ENCODE assay signal across 8 mouse cellular contexts in the genomic region with DNA sequence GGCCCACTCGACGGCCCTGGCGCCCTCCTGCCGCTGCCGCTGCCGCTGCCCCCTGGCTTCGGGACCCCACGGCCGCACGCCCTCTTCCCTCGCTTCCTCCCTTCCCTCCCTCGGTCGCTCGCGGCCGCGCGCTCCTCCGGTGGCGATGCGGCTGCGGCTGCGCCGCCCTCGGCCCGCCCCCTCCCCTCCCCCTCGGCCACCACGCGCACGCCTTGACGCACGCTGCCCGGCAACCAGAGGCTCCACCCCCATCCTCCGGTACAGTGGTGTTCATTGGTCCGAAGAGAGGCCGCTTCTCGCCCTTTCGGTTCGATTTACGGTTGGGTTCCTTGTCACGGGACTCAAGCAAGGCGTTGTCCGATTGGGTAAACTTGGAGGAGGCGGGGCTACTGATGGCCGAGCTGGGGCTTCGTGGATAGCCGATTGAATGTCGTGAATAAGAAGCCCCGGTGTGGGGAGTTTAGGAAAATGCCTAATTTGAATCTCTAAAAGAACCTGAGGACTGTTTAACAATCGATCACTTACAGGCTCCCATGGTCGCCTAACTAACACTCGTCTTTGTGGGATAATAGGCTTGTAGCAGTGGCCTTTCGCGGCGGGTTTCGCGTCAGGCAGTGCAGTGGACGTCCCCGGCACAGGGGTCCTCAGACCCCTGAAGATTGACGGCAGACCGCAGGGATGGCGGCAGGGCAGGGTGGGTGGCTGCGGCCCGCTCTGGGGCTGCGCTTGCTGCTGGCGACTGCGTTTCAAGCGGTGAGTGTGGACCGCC. TPM values are rescaled to one million over a fixed set of nuclear protein-coding genes. Genes with fewer than 3 reads are reported as not detected.
DNase-seq lines count a peak whose midpoint lies in the region; ATAC-seq and TF ChIP-seq lines count a peak whose summit lies in the region.

A gene (minus strand): TSS at position 135 of the 769 bp plus-strand sequence.
A gene (plus strand): TSS at position 258 of the 769 bp plus-strand sequence.

- DNase-seq in heart, postnatal 10 days = peak; percentile 99
- peak; percentile 99 for DNase-seq in large intestine, adult 2 months (ENCODE audit: low read depth, low spot score)
- DNase-seq in liver, postnatal 0 days = peak; percentile 98
- peak; percentile 96 for DNase-seq in testis, postnatal 10 days (ENCODE audit: low spot score)

- peak; percentile 75 for TF ChIP-seq POLR2A in ES-Bruce4 (IDR thresholded peaks at IDR 0.05; ENCODE audit: insufficient read depth, low read length)

- no peaks in the 10 kb centered on the region for H3K27me3 ChIP-seq in ES-Bruce4 (ENCODE audit: control insufficient read depth, insufficient read depth, low read length, poor library complexity, severe bottlenecking)
- H3K27me3 ChIP-seq in forebrain, embryonic 13.5 days = no peaks in the 10 kb centered on the region
- no peaks in the 10 kb centered on the region for H3K27me3 ChIP-seq in liver, postnatal 0 days (ENCODE audit: insufficient read depth, low read length)
- H3K27me3 ChIP-seq in neural tube, embryonic 14.5 days (ENCODE audit: control insufficient read depth, insufficient read depth, low read length) = no peaks in the 10 kb centered on the region

- TF ChIP-seq CTCF in ES-Bruce4 (IDR thresholded peaks at IDR 0.05; ENCODE audit: low read depth, low read length) = no peak
- no peak; the same call in 1 of the 2 replicates for TF ChIP-seq CTCF in liver, postnatal 0 days (IDR thresholded peaks at IDR 0.05; ENCODE audit: low read depth)

- H3K9me3 ChIP-seq in ES-Bruce4 (replicated peaks; ENCODE audit: control insufficient read depth, insufficient read depth, low read length, poor library complexity, severe bottlenecking) = no peaks in the 10 kb centered on the region
- H3K9me3 ChIP-seq in forebrain, embryonic 13.5 days (replicated peaks) = no peaks in the 10 kb centered on the region
- no peaks in the 10 kb centered on the region for H3K9me3 ChIP-seq in liver, postnatal 0 days (ENCODE audit: low read length)
- no peaks in the 10 kb centered on the region for H3K9me3 ChIP-seq in neural tube, embryonic 14.5 days (ENCODE audit: control insufficient read depth, low read length)

- H3K27ac ChIP-seq in ES-Bruce4 (ENCODE audit: insufficient read depth, low read length) = peak within 1 kb of the TSS; percentile 74
- H3K27ac ChIP-seq in forebrain, embryonic 13.5 days = peak within 1 kb of the TSS; percentile 94
- H3K27ac ChIP-seq in liver, postnatal 0 days (ENCODE audit: low read depth) = peak within 1 kb of the TSS; percentile 91
- H3K27ac ChIP-seq in neural tube, embryonic 14.5 days (ENCODE audit: low read depth, low read length) = peak within 1 kb of the TSS; percentile 98

- H3K4me1 ChIP-seq in ES-Bruce4 (ENCODE audit: control insufficient read depth, insufficient read depth, low read length) = no peaks in the 10 kb centered on the region
- H3K4me1 ChIP-seq in forebrain, embryonic 13.5 days = peaks cover 58% of the 10 kb centered on the region
- peaks cover 35% of the 10 kb centered on the region for H3K4me1 ChIP-seq in liver, postnatal 0 days (ENCODE audit: insufficient read depth)
- H3K4me1 ChIP-seq in neural tube, embryonic 14.5 days (ENCODE audit: control insufficient read depth, insufficient read depth, low read length) = peaks cover 25% of the 10 kb centered on the region

- H3K9ac ChIP-seq in ES-Bruce4 (ENCODE audit: low read depth, poor library complexity, severe bottlenecking) = peak within 1 kb of the TSS; percentile 91
- H3K9ac ChIP-seq in forebrain, embryonic 13.5 days = peak within 1 kb of the TSS; percentile 97
- H3K9ac ChIP-seq in liver, postnatal 0 days (replicated peaks) = peak within 1 kb of the TSS; percentile 95
- H3K9ac ChIP-seq in neural tube, embryonic 14.5 days (replicated peaks; ENCODE audit: low read depth, low read length) = peak within 1 kb of the TSS; percentile 87

- H3K36me3 ChIP-seq in ES-Bruce4 (ENCODE audit: control insufficient read depth, insufficient read depth, low read length, poor library complexity, severe bottlenecking) = peaks cover 10% of the 10 kb centered on the region
- peaks cover 14% of the 10 kb centered on the region for H3K36me3 ChIP-seq in forebrain, embryonic 13.5 days (ENCODE audit: poor library complexity, severe bottlenecking)
- peaks cover 3% of the 10 kb centered on the region; the same call in 1 of the 2 replicates for H3K36me3 ChIP-seq in liver, postnatal 0 days (replicated peaks; ENCODE audit: insufficient read depth, low read length)
- H3K36me3 ChIP-seq in neural tube, embryonic 14.5 days (ENCODE audit: control insufficient read depth, insufficient read depth, low read length) = 0 out of 2 replicates have a peak, but pooled peaks cover 4% of the 10 kb centered on the region

- no peak for TF ChIP-seq EP300 in ES-Bruce4 (IDR thresholded peaks at IDR 0.05; ENCODE audit: insufficient read depth, low read depth, low read length)
- TF ChIP-seq EP300 in liver, postnatal 0 days (IDR thresholded peaks at IDR 0.05; ENCODE audit: low read depth) = peak; percentile 81

- H3K4me2 ChIP-seq in forebrain, embryonic 13.5 days = peak within 1 kb of the TSS; percentile 86
- H3K4me2 ChIP-seq in liver, postnatal 0 days (ENCODE audit: low read depth, low read length) = peak within 1 kb of the TSS; percentile 99
- peak within 1 kb of the TSS; percentile 95 for H3K4me2 ChIP-seq in neural tube, embryonic 14.5 days (ENCODE audit: low read depth, low read length)

- under 1% methylated on average over 60 of the region's 69 CpGs for WGBS in forebrain, embryonic 13.5 days
- WGBS in large intestine, adult 2 months = 1% methylated on average over 67 of the region's 69 CpGs
- 2% methylated on average over 60 of the region's 69 CpGs for WGBS in liver, postnatal 0 days (ENCODE audit: insufficient replicate concordance)
- WGBS in neural tube, embryonic 14.5 days = under 1% methylated on average over 61 of the region's 69 CpGs

- H3K4me3 ChIP-seq in ES-Bruce4 (ENCODE audit: low read depth, low read length) = peak within 1 kb of the TSS; percentile 96
- H3K4me3 ChIP-seq in forebrain, embryonic 13.5 days = peak within 1 kb of the TSS; percentile 92
- peak within 1 kb of the TSS; percentile 95 for H3K4me3 ChIP-seq in liver, postnatal 0 days (ENCODE audit: low read depth, low read length)
- H3K4me3 ChIP-seq in neural tube, embryonic 14.5 days (ENCODE audit: low read depth, low read length) = peak within 1 kb of the TSS; percentile 78

- ATAC-seq in cerebellum, adult (ENCODE audit: insufficient number of reproducible peaks, low FRiP score, low TSS enrichment) = peak; percentile 97
- ATAC-seq in forebrain, embryonic 13.5 days = peak; percentile 98
- peak; percentile 97 for ATAC-seq in liver, postnatal 0 days
- peak; percentile 98 for ATAC-seq in neural tube, embryonic 14.5 days (ENCODE audit: low read depth)

- intact Hi-C loops in heart, postnatal 10 days (cut with DNase I) = loop anchor here (2.0 to 5.0 kb wide), 3 partner anchors 47 to 147 kb away; no protein-coding TSS in a partner anchor

RNA-seq across cellular contexts. Expression of the first gene that starts in this region (rescaled TPM):
- polyA plus RNA-seq in ES-Bruce4 (2011; ENCODE audit: insufficient read depth, insufficient read length, low read depth, missing spikeins) = 38.6 and 39.0 TPM in 2 replicates
- 23.3 and 26.2 TPM in 2 replicates for polyA plus RNA-seq in forebrain, embryonic 13.5 days (2015; fragmentation: Nextera tagmentation; extraction: Ambion mirVana)
- 10 to 100 TPM; 17.0 to 19.7 TPM for total RNA-seq in heart, postnatal 10 days (2021)
- polyA plus RNA-seq in large intestine, adult 2 months (2012; rRNA removed) = 3.2 and 3.7 TPM in 2 replicates
- polyA plus RNA-seq in liver, postnatal 0 days (2015; fragmentation: Nextera tagmentation; extraction: Ambion mirVana) = 1.5 and 1.9 TPM in 2 replicates
- polyA plus RNA-seq in neural tube, embryonic 14.5 days (2014; fragmentation: Nextera tagmentation; extraction: Ambion mirVana) = 17.0 and 18.6 TPM in 2 replicates

RNA-seq across cellular contexts. Expression of the second gene that starts in this region (rescaled TPM):
- polyA plus RNA-seq in ES-Bruce4 (2011; ENCODE audit: insufficient read depth, insufficient read length, low read depth, missing spikeins) = 227 TPM in 2 replicates
- polyA plus RNA-seq in forebrain, embryonic 13.5 days (2015; fragmentation: Nextera tagmentation; extraction: Ambion mirVana) = 560 and 579 TPM in 2 replicates
- 100 to 1,000 TPM; 208 to 218 TPM for total RNA-seq in heart, postnatal 10 days (2021)
- polyA plus RNA-seq in large intestine, adult 2 months (2012; rRNA removed) = 129 and 135 TPM in 2 replicates
- 271 and 284 TPM in 2 replicates for polyA plus RNA-seq in liver, postnatal 0 days (2015; fragmentation: Nextera tagmentation; extraction: Ambion mirVana)
- polyA plus RNA-seq in neural tube, embryonic 14.5 days (2014; fragmentation: Nextera tagmentation; extraction: Ambion mirVana) = 485 and 490 TPM in 2 replicates

Comparison
In these comparisons a context has a peak if more than half of its experiments do, and no peak if none do; other contexts are left out.
1. Peak in every context shown above with its lines: DNase-seq, ATAC-seq, H3K4me3 ChIP-seq and H3K27ac ChIP-seq.